Mouse (Mus musculus) mouse embryonic stem cell (cell line): ENCODE data around the gene Aanat.

ENCODE experiments used
- in situ Hi-C, 2 experiments: fragments of 300-500 bp; cut with MboI; formaldehyde crosslinking; loops; 1 replicate in 1 of 2; 3 replicates in 1 of 2; pipeline ENCODE4 v1.14.3; 2019 to 2020; ENCODE audit warnings: low sequenced_read_pairs in 2 of 2, low pct_unique_long_range_greater_than_20kb in 1 of 2, mixed read lengths in 1 of 2; ENCODE audit not compliant: unreplicated experiment in 1 of 2

The Aanat gene

GRCm38 (mm10) chr11:116643579-116644224 lies 57.5 kb downstream of the Aanat start:
- in situ Hi-C loops, result loop anchor here (5.0 to 10.0 kb wide), 2 partner anchors 159 to 161 kb away; no protein-coding TSS in a partner anchor

DNA sequence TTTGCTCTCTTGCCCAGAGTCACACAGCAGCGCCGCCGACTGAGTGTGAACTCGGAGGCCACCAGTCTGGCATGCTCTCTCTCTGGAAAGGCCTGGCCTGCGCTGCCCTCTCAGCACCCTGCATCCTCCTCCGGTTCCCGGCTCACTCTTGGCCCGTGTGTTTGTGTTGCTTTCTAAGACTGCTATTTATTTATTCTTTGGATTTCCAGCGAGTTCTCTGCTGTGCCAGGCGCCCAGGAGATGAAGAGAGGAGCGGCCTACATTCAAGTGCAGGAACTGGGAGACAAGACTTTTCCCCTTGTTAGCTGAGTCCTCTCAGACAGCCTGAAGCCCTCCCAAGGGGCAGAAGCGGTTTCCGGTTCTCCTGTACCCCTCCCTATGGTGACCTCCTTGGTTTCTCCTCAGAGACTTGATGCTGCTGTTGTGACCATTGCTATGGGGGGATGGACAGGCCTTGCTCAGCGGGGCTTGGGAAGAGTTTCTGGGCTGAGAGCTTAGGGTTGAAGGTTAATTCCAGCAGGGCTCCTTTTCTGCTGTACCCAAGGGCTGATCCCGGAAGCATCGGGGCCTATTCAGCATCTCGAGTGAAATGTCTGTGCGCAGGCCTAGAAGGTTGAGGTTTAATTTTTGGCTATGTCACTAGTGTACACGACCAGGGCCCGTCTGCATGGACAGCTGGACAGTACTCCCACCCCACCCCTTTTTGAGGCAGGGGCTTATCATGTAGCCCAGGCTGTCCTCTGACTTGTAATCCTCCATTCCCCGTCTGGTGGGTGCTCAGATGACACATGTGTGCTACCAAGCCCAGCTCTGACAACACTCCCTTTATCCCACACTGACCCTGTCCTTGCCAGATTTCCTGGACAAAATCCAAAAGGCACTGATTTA lies 58.2 kb downstream of the Aanat start:
- in situ Hi-C loops, result loop anchor here (5.0 to 10.0 kb wide), 2 partner anchors 158 to 160 kb away; no protein-coding TSS in a partner anchor

DNA sequence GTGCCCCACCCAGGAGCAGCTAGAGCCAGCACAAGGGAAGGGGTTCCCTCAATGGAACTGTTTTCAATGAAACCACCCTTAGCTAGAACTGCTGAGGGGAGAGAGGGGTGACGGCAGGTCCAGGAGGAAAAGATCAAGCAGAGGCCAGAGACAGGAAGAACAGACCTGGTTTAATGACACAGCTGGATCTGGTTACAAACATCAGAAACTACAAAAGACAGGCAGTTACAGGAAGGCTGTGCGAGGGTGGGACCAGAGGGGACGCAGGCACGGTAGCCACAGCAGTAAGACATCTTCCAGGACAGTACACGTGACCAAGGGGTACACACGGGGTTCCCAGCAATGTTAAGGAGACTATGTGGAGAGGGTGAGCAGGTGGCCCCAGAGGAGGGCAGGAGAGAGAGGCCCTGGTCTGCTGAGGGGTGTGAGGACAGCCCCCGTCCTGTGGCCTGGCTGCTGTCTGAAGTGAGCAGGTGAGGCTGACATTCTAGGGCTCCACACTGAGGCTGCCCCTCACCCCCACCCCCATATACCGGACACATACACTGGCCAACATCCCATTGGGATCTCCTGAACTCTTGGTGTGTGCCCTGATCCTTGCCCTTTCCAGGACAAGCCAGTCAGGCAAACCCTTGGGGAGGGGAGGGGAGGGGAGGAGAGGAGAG lies 59.3 kb downstream of the Aanat start:
- in situ Hi-C loops, result loop anchor here in 1 of 2 experiments (10.0 kb wide), 1 partner anchor 159 kb away; no protein-coding TSS in a partner anchor

DNA sequence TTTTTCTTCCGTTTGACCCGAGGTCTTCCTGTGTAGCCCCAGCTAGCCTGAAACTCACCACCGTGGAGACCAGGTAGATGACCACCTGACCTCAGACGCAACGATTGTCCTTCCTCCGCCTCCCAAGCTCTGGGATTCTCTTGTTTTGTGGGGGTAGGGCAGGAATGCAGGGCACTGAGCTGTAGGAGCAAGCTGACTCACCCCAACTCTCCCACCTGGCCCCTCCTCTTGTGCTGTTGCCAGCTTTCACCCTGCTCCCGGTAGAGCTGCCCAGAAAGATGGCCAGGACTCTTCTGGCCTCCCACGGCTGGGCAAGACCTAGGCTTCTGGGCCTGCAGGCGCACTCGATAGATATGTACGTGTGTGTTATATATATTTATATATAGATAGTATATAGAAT lies 59.9 kb downstream of the Aanat start:
- in situ Hi-C loops, result loop anchor here in 1 of 2 experiments (10.0 kb wide), 1 partner anchor 159 kb away; no protein-coding TSS in a partner anchor

GRCm38 (mm10) chr11:116646771-116647170 lies 60.5 kb downstream of the Aanat start:
- in situ Hi-C loops, result loop anchor here in 1 of 2 experiments (10.0 kb wide), 1 partner anchor 158 kb away; no protein-coding TSS in a partner anchor
